Mouse (Mus musculus) forebrain, embryonic 11.5 days (tissue): Measurements from ENCODE around the gene Gm49358. TPM values are rescaled to one million over a fixed set of nuclear protein-coding genes. Genes with fewer than 3 reads are reported as not detected.

Experiments used
- ATAC-seq: fragments of 200-750 bp; cut with Nextera tagmentation; replicated peaks from 2 replicates; pipeline ENCODE4 v1.8.0; 2017; ENCODE audit warnings: moderate TSS enrichment; ENCODE audit not compliant: low FRiP score
- DNase-seq: peaks from one replicate; pipeline ENCODE4 v3.0.0-alpha.2; 2017; ENCODE audit warnings: low spot score
- H3K27ac ChIP-seq: fragments of 300-500 bp; sonication (generic); 2 replicates; pipeline ENCODE4 v1.5.1; 2014; ENCODE audit warnings: low read depth, low read length
- H3K27me3 ChIP-seq: fragments of 300-500 bp; sonication (generic); 2 replicates; pipeline ENCODE4 v1.6.1; 2014; ENCODE audit warnings: mild to moderate bottlenecking, low read length, mixed read lengths; ENCODE audit not compliant: control insufficient read depth, insufficient read depth
- H3K36me3 ChIP-seq: fragments of 300-500 bp; sonication (generic); 2 replicates; pipeline ENCODE4 v1.6.1; 2014; ENCODE audit warnings: mild to moderate bottlenecking, low read length, moderate library complexity, mixed read lengths; ENCODE audit not compliant: control insufficient read depth, insufficient read depth
- H3K4me1 ChIP-seq: fragments of 300-500 bp; sonication (generic); replicated peaks from 2 replicates; pipeline ENCODE4 v1.6.1; 2014; ENCODE audit warnings: low read length, mixed read lengths; ENCODE audit not compliant: control insufficient read depth, insufficient read depth
- H3K4me2 ChIP-seq: fragments of 300-500 bp; sonication (generic); 2 replicates; pipeline ENCODE4 v1.6.1; 2014; ENCODE audit warnings: low read depth, mild to moderate bottlenecking, low read length, moderate library complexity, mixed read lengths; ENCODE audit not compliant: severe bottlenecking
- H3K4me3 ChIP-seq: fragments of 300-500 bp; sonication (generic); 2 replicates; pipeline ENCODE4 v1.5.1; 2014; ENCODE audit warnings: low read depth, low read length
- H3K9ac ChIP-seq: fragments of 300-500 bp; sonication (generic); 2 replicates; pipeline ENCODE4 v1.6.1; 2014; ENCODE audit warnings: low read length
- H3K9me3 ChIP-seq: fragments of 300-500 bp; sonication (generic); 2 replicates; pipeline ENCODE4 v1.6.1; 2016; ENCODE audit warnings: low read length, mixed read lengths; ENCODE audit not compliant: control insufficient read depth
- WGBS: fragments of 180-500 bp; shearing (Covaris S2); extraction: QIAGEN DNeasy Blood & Tissue Kit; methylation state at CpG from one replicate; pipeline ENCODE4 v1.1.7; 2014; 5-methylcytosine and 5-hydroxymethylcytosine counted together
- polyA plus RNA-seq: library from polyadenylated mRNA; unstranded; fragments of >200 nt; fragmentation: Nextera tagmentation; extraction: Ambion mirVana; gene quantifications from 2 replicates; pipeline ENCODE4 v1.2.1, GENCODE M21; 2014

Gm49358 gene
- polyA plus RNA-seq, 1 experiment from 2014 or later = not detected

GRCm38 (mm10) chr10:86769797-86770196 lies 6.0 kb downstream of the Gm49358 start:
- ATAC-seq = peak; percentile 74
- Histone ChIP-seq H3K4me1 (peaks cover 5% of the 10 kb centered on the region; the same call in 1 of the 2 replicates), H3K4me2 (0 out of 2 replicates have a peak overlapping the region, but pooled peaks have one; percentile 3), H3K27ac (no peak overlapping the region), H3K9ac (no peak overlapping the region), H3K36me3 (no peaks in the 10 kb centered on the region), H3K9me3 (no peaks in the 10 kb centered on the region), H3K27me3 (no peaks in the 10 kb centered on the region), H3K4me3 (no peak overlapping the region)
- no peak for DNase-seq
- WGBS = 44% methylated on average over 4 of the region's 4 CpGs

GRCm38 (mm10) chr10:86771701-86772100 lies 7.9 kb downstream of the Gm49358 start:
- H3K27me3 ChIP-seq = no peaks in the 10 kb centered on the region
- no peak overlapping the region for H3K4me2 ChIP-seq
- 83% methylated on average over 5 of the region's 5 CpGs for WGBS
- H3K4me1 ChIP-seq = peaks cover 5% of the 10 kb centered on the region; the same call in 1 of the 2 replicates
- no peaks in the 10 kb centered on the region for H3K36me3 ChIP-seq
- no peak for DNase-seq
- H3K4me3 ChIP-seq = no peak overlapping the region
- no peaks in the 10 kb centered on the region for H3K9me3 ChIP-seq
- no peak overlapping the region for H3K27ac ChIP-seq
- ATAC-seq = no peak
- no peak overlapping the region for H3K9ac ChIP-seq

- WGBS = 85% methylated on average over 6 of the region's 6 CpGs
- H3K4me1 ChIP-seq = peaks cover 5% of the 10 kb centered on the region; the same call in 1 of the 2 replicates
Measured at GRCm38 (mm10) chr10:86772231-86772631, 8.5 kb downstream of the Gm49358 start.

GRCm38 (mm10) chr10:86773360-86773759 lies 9.6 kb downstream of the Gm49358 start:
- DNase-seq = no peak
- 80% methylated on average over 4 of the region's 4 CpGs for WGBS
- no peaks in the 10 kb centered on the region for H3K36me3 ChIP-seq
- no peaks in the 10 kb centered on the region for H3K9me3 ChIP-seq
- H3K4me3 ChIP-seq = no peak overlapping the region
- H3K27ac ChIP-seq = no peak overlapping the region
- ATAC-seq = no peak
- no peaks in the 10 kb centered on the region for H3K27me3 ChIP-seq
- peaks cover 5% of the 10 kb centered on the region; the same call in 1 of the 2 replicates for H3K4me1 ChIP-seq
- no peak overlapping the region for H3K4me2 ChIP-seq
- H3K9ac ChIP-seq = no peak overlapping the region

More at GRCm38 (mm10) chr10:86772231-86772631, 8.5 kb downstream of the Gm49358 start:
- ATAC-seq (no peak), DNase-seq (no peak)
- no peak overlapping the region for H3K27ac ChIP-seq
- no peak overlapping the region for H3K4me2 ChIP-seq
- H3K9me3 ChIP-seq = no peaks in the 10 kb centered on the region
- H3K27me3 ChIP-seq = no peaks in the 10 kb centered on the region
- no peak overlapping the region for H3K4me3 ChIP-seq
- H3K9ac ChIP-seq = no peak overlapping the region
- no peaks in the 10 kb centered on the region for H3K36me3 ChIP-seq

GRCm38 (mm10) chr10:86776281-86776680 lies 12.5 kb downstream of the Gm49358 start:
- no peak for DNase-seq
- no peak overlapping the region for H3K27ac ChIP-seq
- H3K4me3 ChIP-seq = no peak overlapping the region
- no peak for ATAC-seq
- no peak overlapping the region for H3K4me2 ChIP-seq
- WGBS = 85% methylated on average over 9 of the region's 9 CpGs
- H3K9me3 ChIP-seq = no peaks in the 10 kb centered on the region
- H3K9ac ChIP-seq = no peak overlapping the region
- no peaks in the 10 kb centered on the region; the same call in 1 of the 2 replicates for H3K27me3 ChIP-seq
- H3K36me3 ChIP-seq = no peaks in the 10 kb centered on the region
- peaks cover 2% of the 10 kb centered on the region; the same call in 1 of the 2 replicates for H3K4me1 ChIP-seq

- 45% methylated on average over 19 of the region's 19 CpGs for WGBS
- peak overlapping the region; percentile 55 for H3K9ac ChIP-seq
- ATAC-seq = 0 out of 2 replicates have a peak, but pooled peaks have one; percentile 1
- no peaks in the 10 kb centered on the region for H3K9me3 ChIP-seq
- no peaks in the 10 kb centered on the region; the same call in 1 of the 2 replicates for H3K27me3 ChIP-seq
- peaks cover 6% of the 10 kb centered on the region for H3K4me1 ChIP-seq
- no peaks in the 10 kb centered on the region for H3K36me3 ChIP-seq
- peak; percentile 56 for DNase-seq
- peak overlapping the region; percentile 54 for H3K4me3 ChIP-seq
- H3K27ac ChIP-seq = no peak overlapping the region
- H3K4me2 ChIP-seq = peak overlapping the region; percentile 97
Measured at GRCm38 (mm10) chr10:86777614-86778319, 14.0 kb downstream of the Gm49358 start.

- H3K27ac ChIP-seq = no peak within 1 kb of the TSS
- H3K9ac ChIP-seq = peak within 1 kb of the TSS; percentile 62
- ATAC-seq (peak; percentile 96), DNase-seq (peak; percentile 98)
- under 1% methylated on average over 44 of the region's 44 CpGs for WGBS
- H3K4me2 ChIP-seq = peak within 1 kb of the TSS; percentile 97
- peak within 1 kb of the TSS; percentile 54 for H3K4me3 ChIP-seq
- no peaks in the 10 kb centered on the region for H3K9me3 ChIP-seq
- peaks cover 6% of the 10 kb centered on the region for H3K4me1 ChIP-seq
- H3K36me3 ChIP-seq = no peaks in the 10 kb centered on the region
- no peaks in the 10 kb centered on the region; the same call in 1 of the 2 replicates for H3K27me3 ChIP-seq
Measured at GRCm38 (mm10) chr10:86778398-86779116, 14.8 kb downstream of the Gm49358 start, which contains the start of gene Nt5dc3. Gene Nt5dc3, plus strand, starts transcription at chr10:86779005.

GRCm38 (mm10) chr10:86779117-86779755 lies 15.5 kb downstream of the Gm49358 start:
- Histone ChIP-seq H3K36me3 (no peaks in the 10 kb centered on the region), H3K4me1 (peaks cover 6% of the 10 kb centered on the region), H3K9me3 (no peaks in the 10 kb centered on the region), H3K9ac (peak overlapping the region; percentile 62), H3K4me2 (peak overlapping the region; percentile 97), H3K27me3 (no peaks in the 10 kb centered on the region; the same call in 1 of the 2 replicates), H3K27ac (no peak overlapping the region), H3K4me3 (peak overlapping the region; percentile 54)
- ATAC-seq (peak; percentile 49), DNase-seq (peak; percentile 61)
- WGBS = under 1% methylated on average over 45 of the region's 58 CpGs
